Mouse (Mus musculus): Measurements from ENCODE around the gene Ankdd1a. TPM values are rescaled to one million over a fixed set of nuclear protein-coding genes. Genes with fewer than 3 reads are reported as not detected.

Ankdd1a gene
- polyA plus RNA-seq, 1 experiment from 2014 or later: not detected

GRCm38 (mm10) chr9:65472769-65473168 lies 47.2 kb downstream of the Ankdd1a start:
- no peak overlapping the region for H3K4me3 ChIP-seq
- no peaks in the 10 kb centered on the region; the same call in 1 of the 2 replicates for H3K4me1 ChIP-seq
- H3K9me3 ChIP-seq: no peaks in the 10 kb centered on the region
- H3K27me3 ChIP-seq (ENCODE audit: insufficient read depth, poor library complexity, severe bottlenecking): no peaks in the 10 kb centered on the region
- no peak overlapping the region for H3K27ac ChIP-seq
- 85% methylated on average over 4 of the region's 4 CpGs for WGBS
- DNase-seq (ENCODE audit: low spot score): no peak
- H3K36me3 ChIP-seq: peaks cover 62% of the 10 kb centered on the region

- 71% methylated on average over 11 of the region's 11 CpGs for WGBS
- H3K9me3 ChIP-seq: no peaks in the 10 kb centered on the region
- no peak overlapping the region for H3K4me3 ChIP-seq
- peaks cover 4% of the 10 kb centered on the region; the same call in 1 of the 2 replicates for H3K4me1 ChIP-seq
- peaks cover 39% of the 10 kb centered on the region for H3K36me3 ChIP-seq
- no peak for DNase-seq (ENCODE audit: low spot score)
- H3K27ac ChIP-seq: no peak overlapping the region
- H3K27me3 ChIP-seq (ENCODE audit: insufficient read depth, poor library complexity, severe bottlenecking): no peaks in the 10 kb centered on the region
These were observed 52.3 kb downstream of the Ankdd1a start for GRCm38 (mm10) chr9:65467686-65468085.

- WGBS: 92% methylated on average over 2 of the region's 2 CpGs
- peaks cover 27% of the 10 kb centered on the region for H3K4me1 ChIP-seq
These were observed 54.8 kb downstream of the Ankdd1a start for GRCm38 (mm10) chr9:65465241-65465640.

GRCm38 (mm10) chr9:65464161-65464560 lies 55.8 kb downstream of the Ankdd1a start:
- H3K4me1 ChIP-seq: peaks cover 29% of the 10 kb centered on the region
- H3K27ac ChIP-seq: no peak overlapping the region
- no peaks in the 10 kb centered on the region for H3K27me3 ChIP-seq (ENCODE audit: insufficient read depth, poor library complexity, severe bottlenecking)
- DNase-seq (ENCODE audit: low spot score): no peak
- H3K9me3 ChIP-seq: no peaks in the 10 kb centered on the region
- no peak overlapping the region for H3K4me3 ChIP-seq
- WGBS: 88% methylated on average over 6 of the region's 6 CpGs
- peaks cover 20% of the 10 kb centered on the region for H3K36me3 ChIP-seq

More at GRCm38 (mm10) chr9:65465241-65465640, 54.8 kb downstream of the Ankdd1a start:
- H3K27me3 ChIP-seq (ENCODE audit: insufficient read depth, poor library complexity, severe bottlenecking): no peaks in the 10 kb centered on the region
- H3K27ac ChIP-seq: no peak overlapping the region
- H3K9me3 ChIP-seq: no peaks in the 10 kb centered on the region
- DNase-seq (ENCODE audit: low spot score): no peak
- no peak overlapping the region for H3K4me3 ChIP-seq
- H3K36me3 ChIP-seq: peaks cover 28% of the 10 kb centered on the region

- H3K4me3 ChIP-seq: no peak overlapping the region
- peaks cover 29% of the 10 kb centered on the region for H3K4me1 ChIP-seq
- H3K27ac ChIP-seq: no peak overlapping the region
- DNase-seq (ENCODE audit: low spot score): no peak
- no peaks in the 10 kb centered on the region for H3K9me3 ChIP-seq
- WGBS: 74% methylated on average over 5 of the region's 5 CpGs
- peaks cover 18% of the 10 kb centered on the region for H3K36me3 ChIP-seq
- H3K27me3 ChIP-seq (ENCODE audit: insufficient read depth, poor library complexity, severe bottlenecking): no peaks in the 10 kb centered on the region
These were observed 57.4 kb downstream of the Ankdd1a start for GRCm38 (mm10) chr9:65462544-65462943.

GRCm38 (mm10) chr9:65460732-65461442 lies 59.1 kb downstream of the Ankdd1a start, which contains the start of gene Spg21:
Gene Spg21 (plus strand): TSS chr9:65460947.
- Histone ChIP-seq H3K4me3 (peak within 1 kb of the TSS; percentile 90), H3K36me3 (peaks cover 15% of the 10 kb centered on the region), H3K4me1 (peaks cover 29% of the 10 kb centered on the region), H3K27ac (peak within 1 kb of the TSS; percentile 92), H3K27me3 (ENCODE audit: insufficient read depth, poor library complexity, severe bottlenecking) (no peaks in the 10 kb centered on the region), H3K9me3 (no peaks in the 10 kb centered on the region)
- DNase-seq (ENCODE audit: low spot score): peak; percentile 97
- WGBS: under 1% methylated on average over 53 of the region's 53 CpGs

GRCm38 (mm10) chr9:65460198-65460597 lies 59.8 kb downstream of the Ankdd1a start:
- Histone ChIP-seq H3K27ac (peak overlapping the region; percentile 92), H3K27me3 (ENCODE audit: insufficient read depth, poor library complexity, severe bottlenecking) (no peaks in the 10 kb centered on the region), H3K4me3 (peak overlapping the region; percentile 90), H3K9me3 (no peaks in the 10 kb centered on the region), H3K4me1 (peaks cover 29% of the 10 kb centered on the region), H3K36me3 (peaks cover 8% of the 10 kb centered on the region; the same call in 1 of the 2 replicates)
- whole genome bisulfite sequencing: 59% methylated on average over 3 of the region's 3 CpGs
- DNase-seq (ENCODE audit: low spot score): no peak

- H3K4me1 ChIP-seq: peaks cover 29% of the 10 kb centered on the region
- H3K4me3 ChIP-seq: no peak overlapping the region
- 86% methylated on average over 2 of the region's 2 CpGs for WGBS
- no peak overlapping the region for H3K27ac ChIP-seq
- DNase-seq (ENCODE audit: low spot score): no peak
- H3K36me3 ChIP-seq: 0 out of 2 replicates have a peak, but pooled peaks cover under 1% of the 10 kb centered on the region
- H3K9me3 ChIP-seq: no peaks in the 10 kb centered on the region
- no peaks in the 10 kb centered on the region for H3K27me3 ChIP-seq (ENCODE audit: insufficient read depth, poor library complexity, severe bottlenecking)
These were observed 61.0 kb downstream of the Ankdd1a start for GRCm38 (mm10) chr9:65458975-65459374.

GRCm38 (mm10) chr9:65447951-65448350 lies 72.0 kb downstream of the Ankdd1a start:
- Histone ChIP-seq H3K9me3 (no peaks in the 10 kb centered on the region), H3K27ac (no peak overlapping the region), H3K36me3 (peaks cover 84% of the 10 kb centered on the region), H3K4me1 (no peaks in the 10 kb centered on the region), H3K27me3 (ENCODE audit: insufficient read depth, poor library complexity, severe bottlenecking) (no peaks in the 10 kb centered on the region), H3K4me3 (no peak overlapping the region)
- 83% methylated on average over 6 of the region's 6 CpGs for WGBS
- no peak for DNase-seq (ENCODE audit: low spot score)

GRCm38 (mm10) chr9:65444692-65445091 lies 75.3 kb downstream of the Ankdd1a start:
- no peak overlapping the region for H3K4me3 ChIP-seq
- 95% methylated on average over 4 of the region's 4 CpGs for WGBS

More at GRCm38 (mm10) chr9:65444692-65445091, 75.3 kb downstream of the Ankdd1a start:
- DNase-seq (ENCODE audit: low spot score): no peak
- no peaks in the 10 kb centered on the region for H3K27me3 ChIP-seq (ENCODE audit: insufficient read depth, poor library complexity, severe bottlenecking)
- no peaks in the 10 kb centered on the region for H3K9me3 ChIP-seq
- H3K27ac ChIP-seq: no peak overlapping the region
- no peaks in the 10 kb centered on the region for H3K4me1 ChIP-seq
- peaks cover 80% of the 10 kb centered on the region for H3K36me3 ChIP-seq

Other genes with a start within 250 kb of the Ankdd1a start
- gene Clpx, start 225.9 kb downstream of the Ankdd1a start, polyA plus RNA-seq (2016; fragmentation: Nextera tagmentation; extraction: Ambion mirVana): 43.0 and 43.5 TPM in 2 replicates
- 5.6 and 7.8 TPM in 2 replicates for gene Pdcd7, start 174.1 kb downstream of the Ankdd1a start, polyA plus RNA-seq (2016; fragmentation: Nextera tagmentation; extraction: Ambion mirVana)
- gene Ubap1l, start 159.2 kb downstream of the Ankdd1a start, polyA plus RNA-seq (2016; fragmentation: Nextera tagmentation; extraction: Ambion mirVana): 0.27 and 0.38 TPM in 2 replicates
- gene Kbtbd13, start 128.5 kb downstream of the Ankdd1a start, polyA plus RNA-seq (2016; fragmentation: Nextera tagmentation; extraction: Ambion mirVana): 1.4 and 2.1 TPM in 2 replicates
- gene Rasl12, start 121.7 kb downstream of the Ankdd1a start, polyA plus RNA-seq (2016; fragmentation: Nextera tagmentation; extraction: Ambion mirVana): 1.9 and 3.9 TPM in 2 replicates
- not detected in 2 replicates for gene Slc51b, start 97.2 kb downstream of the Ankdd1a start, polyA plus RNA-seq (2016; fragmentation: Nextera tagmentation; extraction: Ambion mirVana)
- gene Mtfmt, start 84.4 kb downstream of the Ankdd1a start, polyA plus RNA-seq (2016; fragmentation: Nextera tagmentation; extraction: Ambion mirVana): 14.7 and 17.3 TPM in 2 replicates
- 66.7 and 71.1 TPM in 2 replicates for gene Spg21, start 59.2 kb downstream of the Ankdd1a start, polyA plus RNA-seq (2016; fragmentation: Nextera tagmentation; extraction: Ambion mirVana)
- gene Plekho2, start 59.8 kb upstream of the Ankdd1a start, polyA plus RNA-seq (2016; fragmentation: Nextera tagmentation; extraction: Ambion mirVana): 12.8 and 14.2 TPM in 2 replicates
- 16.7 and 17.7 TPM in 2 replicates for gene Pif1, start 67.0 kb upstream of the Ankdd1a start, polyA plus RNA-seq (2016; fragmentation: Nextera tagmentation; extraction: Ambion mirVana)
- gene Rbpms2, start 109.5 kb upstream of the Ankdd1a start, polyA plus RNA-seq (2016; fragmentation: Nextera tagmentation; extraction: Ambion mirVana): 117 and 179 TPM in 2 replicates
- 268 and 288 TPM in 2 replicates for gene Oaz2, start 147.8 kb upstream of the Ankdd1a start, polyA plus RNA-seq (2016; fragmentation: Nextera tagmentation; extraction: Ambion mirVana)

All from heart, embryonic 10.5 days (tissue).